Mouse (Mus musculus): ENCODE data around the gene Gucd1. TPM values are rescaled to one million over a fixed set of nuclear protein-coding genes. Genes with fewer than 3 reads are reported as not detected.

Gene Gucd1
- polyA plus RNA-seq, 1 experiment from 2014 or later, result 21.1 TPM

- H3K4me2 ChIP-seq, result peak overlapping the region; percentile 94
- peaks cover 7% of the 10 kb centered on the region for H3K36me3 ChIP-seq (ENCODE audit: poor library complexity, severe bottlenecking)
- peak overlapping the region; percentile 64 for H3K4me3 ChIP-seq
- WGBS, result 21% methylated on average over 3 of the region's 3 CpGs
- peak overlapping the region; percentile 81 for H3K27ac ChIP-seq
- peaks cover 25% of the 10 kb centered on the region for H3K27me3 ChIP-seq
- peak overlapping the region; percentile 90 for H3K9ac ChIP-seq
- peaks cover 55% of the 10 kb centered on the region for H3K4me1 ChIP-seq
- H3K9me3 ChIP-seq (replicated peaks), result no peaks in the 10 kb centered on the region
- peak; percentile 43 for ATAC-seq
These were observed 40.7 kb upstream of the Gucd1 start for GRCm38 (mm10) chr10:75558515-75558914.

- peaks cover 54% of the 10 kb centered on the region for H3K4me1 ChIP-seq
- H3K27me3 ChIP-seq, result peaks cover 8% of the 10 kb centered on the region
- H3K27ac ChIP-seq, result peak overlapping the region; percentile 69
- H3K9me3 ChIP-seq (replicated peaks), result no peaks in the 10 kb centered on the region
- peaks cover 16% of the 10 kb centered on the region for H3K36me3 ChIP-seq (ENCODE audit: poor library complexity, severe bottlenecking)
- peak overlapping the region; percentile 20; the same call in 1 of the 2 replicates for H3K4me2 ChIP-seq
- peak; percentile 75 for ATAC-seq
- WGBS, result 21% methylated on average over 9 of the region's 9 CpGs
- H3K4me3 ChIP-seq, result no peak overlapping the region
- no peak overlapping the region for H3K9ac ChIP-seq
These were observed 38.3 kb upstream of the Gucd1 start for GRCm38 (mm10) chr10:75556026-75556425.

DNA sequence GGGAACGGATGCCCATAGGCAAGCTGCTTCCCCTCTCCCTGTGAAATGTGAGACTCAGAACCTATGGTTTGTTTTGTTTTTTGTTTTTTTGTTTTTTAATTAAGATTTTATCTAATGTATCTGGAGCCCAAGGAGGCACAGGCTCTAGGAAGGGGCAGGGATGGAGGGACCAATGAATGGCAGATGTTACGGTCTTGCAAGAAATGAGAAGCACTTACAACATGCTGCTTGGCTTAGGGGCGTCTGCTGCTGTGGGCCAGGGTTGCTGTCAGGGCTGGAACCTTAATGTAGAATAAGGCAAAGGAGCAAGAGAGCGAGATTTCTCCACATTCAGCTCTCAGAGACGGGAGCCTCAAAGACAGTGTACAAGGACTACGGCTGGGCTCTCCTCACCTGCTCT, 37.8 kb upstream of the Gucd1 start:
- 68% methylated on average over 6 of the region's 6 CpGs for WGBS
- no peak for ATAC-seq
- Histone ChIP-seq H3K36me3 (ENCODE audit: poor library complexity, severe bottlenecking) (peaks cover 16% of the 10 kb centered on the region), H3K27ac (peak overlapping the region; percentile 69), H3K9ac (no peak overlapping the region), H3K4me1 (peaks cover 49% of the 10 kb centered on the region), H3K9me3 (replicated peaks) (no peaks in the 10 kb centered on the region), H3K4me2 (0 out of 2 replicates have a peak overlapping the region, but pooled peaks have one; percentile 20), H3K27me3 (peaks cover 3% of the 10 kb centered on the region), H3K4me3 (no peak overlapping the region)

GRCm38 (mm10) chr10:75554090-75554489, 36.3 kb upstream of the Gucd1 start:
- Histone ChIP-seq H3K4me3 (no peak overlapping the region), H3K36me3 (ENCODE audit: poor library complexity, severe bottlenecking) (peaks cover 16% of the 10 kb centered on the region), H3K4me1 (peaks cover 39% of the 10 kb centered on the region), H3K9me3 (replicated peaks) (no peaks in the 10 kb centered on the region), H3K9ac (no peak overlapping the region), H3K4me2 (no peak overlapping the region), H3K27me3 (no peaks in the 10 kb centered on the region), H3K27ac (no peak overlapping the region)
- 90% methylated on average over 8 of the region's 8 CpGs for WGBS
- no peak for ATAC-seq

- H3K27me3 ChIP-seq, result no peaks in the 10 kb centered on the region
- peaks cover 34% of the 10 kb centered on the region for H3K4me1 ChIP-seq
- H3K9me3 ChIP-seq (replicated peaks), result no peaks in the 10 kb centered on the region
- no peak overlapping the region for H3K4me3 ChIP-seq
- H3K4me2 ChIP-seq, result no peak overlapping the region
- peaks cover 16% of the 10 kb centered on the region for H3K36me3 ChIP-seq (ENCODE audit: poor library complexity, severe bottlenecking)
- no peak overlapping the region for H3K9ac ChIP-seq
- no peak for ATAC-seq
- 75% methylated on average over 13 of the region's 13 CpGs for WGBS
- no peak overlapping the region for H3K27ac ChIP-seq
These were observed 35.1 kb upstream of the Gucd1 start for GRCm38 (mm10) chr10:75552701-75553450.

DNA sequence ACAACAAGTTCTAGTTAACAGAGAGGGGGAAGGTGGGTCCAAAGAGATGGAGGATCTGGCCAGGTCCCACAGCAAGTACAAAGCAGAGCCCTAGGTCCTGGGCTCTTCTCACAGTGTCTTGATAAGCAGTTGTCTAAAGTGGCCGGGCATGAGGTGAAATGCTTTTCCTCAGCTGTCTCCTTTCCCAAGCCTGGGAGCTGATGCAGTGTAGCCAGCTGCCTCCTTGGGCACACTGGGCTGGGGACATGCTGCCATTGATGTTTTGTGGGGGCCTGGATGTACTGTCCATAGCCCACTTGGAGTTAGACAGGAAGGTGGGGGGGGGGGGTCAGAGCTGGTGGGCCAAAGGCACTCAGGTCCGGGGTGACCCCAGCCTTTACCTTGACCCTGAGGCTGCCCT, 34.3 kb upstream of the Gucd1 start:
- Histone ChIP-seq H3K4me1 (peaks cover 26% of the 10 kb centered on the region), H3K4me2 (no peak overlapping the region), H3K27ac (no peak overlapping the region), H3K4me3 (no peak overlapping the region), H3K27me3 (no peaks in the 10 kb centered on the region), H3K9ac (no peak overlapping the region), H3K9me3 (replicated peaks) (no peaks in the 10 kb centered on the region), H3K36me3 (ENCODE audit: poor library complexity, severe bottlenecking) (peaks cover 16% of the 10 kb centered on the region)
- ATAC-seq, result no peak
- WGBS, result 89% methylated on average over 2 of the region's 2 CpGs

DNA sequence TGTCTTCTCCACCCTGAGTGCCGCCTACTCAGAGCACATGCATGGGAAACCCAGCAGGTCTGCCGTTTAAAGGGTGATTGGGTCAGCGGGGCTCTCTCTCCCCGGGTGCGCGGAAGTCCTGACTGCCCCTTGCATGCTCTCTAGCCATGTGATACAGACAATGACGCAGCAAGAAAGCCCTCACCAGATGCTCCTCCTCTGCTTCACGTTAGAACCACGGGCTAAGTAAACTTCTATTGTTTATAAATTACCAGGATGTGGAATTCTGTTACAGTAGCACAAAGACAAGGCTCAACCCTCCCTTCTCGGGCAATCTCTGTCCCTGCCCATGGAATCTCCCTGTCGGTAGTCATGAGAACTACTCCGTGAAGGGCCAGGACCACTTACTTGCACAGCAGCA, 33.4 kb upstream of the Gucd1 start:
- H3K9ac ChIP-seq, result no peak overlapping the region
- H3K9me3 ChIP-seq (replicated peaks), result no peaks in the 10 kb centered on the region
- no peak overlapping the region for H3K27ac ChIP-seq
- H3K4me3 ChIP-seq, result no peak overlapping the region
- no peaks in the 10 kb centered on the region for H3K27me3 ChIP-seq
- H3K36me3 ChIP-seq (ENCODE audit: poor library complexity, severe bottlenecking), result peaks cover 16% of the 10 kb centered on the region
- no peak overlapping the region for H3K4me2 ChIP-seq
- ATAC-seq, result no peak
- 64% methylated on average over 12 of the region's 12 CpGs for WGBS
- H3K4me1 ChIP-seq, result peaks cover 17% of the 10 kb centered on the region

DNA sequence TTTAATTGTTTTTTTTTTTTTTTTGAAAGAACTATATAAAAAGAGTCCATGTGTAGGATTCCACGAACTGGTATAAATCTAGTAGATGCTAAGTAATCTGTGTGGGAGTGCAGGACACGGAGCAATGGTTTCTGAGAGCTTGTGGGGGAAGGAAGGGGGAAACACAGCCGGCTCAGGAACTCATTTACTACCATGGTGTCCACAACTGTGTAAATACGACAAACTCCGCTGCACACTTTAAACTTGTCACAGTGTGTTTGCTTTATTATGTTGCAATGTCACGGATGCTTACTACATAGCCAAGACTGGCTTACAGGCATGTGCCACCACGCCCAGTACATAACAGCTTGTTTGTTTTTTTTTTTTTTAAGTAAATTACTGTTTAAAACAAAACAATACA, 32.1 kb upstream of the Gucd1 start:
- Histone ChIP-seq H3K27me3 (no peaks in the 10 kb centered on the region), H3K4me2 (no peak overlapping the region), H3K27ac (no peak overlapping the region), H3K9ac (no peak overlapping the region), H3K4me1 (peaks cover 7% of the 10 kb centered on the region; the same call in 1 of the 2 replicates), H3K4me3 (no peak overlapping the region), H3K36me3 (ENCODE audit: poor library complexity, severe bottlenecking) (peaks cover 16% of the 10 kb centered on the region), H3K9me3 (replicated peaks) (no peaks in the 10 kb centered on the region)
- no peak for ATAC-seq
- 84% methylated on average over 7 of the region's 7 CpGs for WGBS

- H3K9me3 ChIP-seq (replicated peaks), result no peaks in the 10 kb centered on the region
- no peak overlapping the region for H3K27ac ChIP-seq
- H3K36me3 ChIP-seq (ENCODE audit: poor library complexity, severe bottlenecking), result peaks cover 9% of the 10 kb centered on the region
- no peak overlapping the region for H3K4me3 ChIP-seq
- no peak overlapping the region for H3K9ac ChIP-seq
- no peaks in the 10 kb centered on the region for H3K27me3 ChIP-seq
- 62% methylated on average over 14 of the region's 14 CpGs for WGBS
- ATAC-seq, result peak; percentile 48; the same call in 1 of the 2 replicates
- peaks cover 7% of the 10 kb centered on the region; the same call in 1 of the 2 replicates for H3K4me1 ChIP-seq
- no peak overlapping the region for H3K4me2 ChIP-seq
These were observed 30.7 kb upstream of the Gucd1 start for GRCm38 (mm10) chr10:75548486-75548885.

DNA sequence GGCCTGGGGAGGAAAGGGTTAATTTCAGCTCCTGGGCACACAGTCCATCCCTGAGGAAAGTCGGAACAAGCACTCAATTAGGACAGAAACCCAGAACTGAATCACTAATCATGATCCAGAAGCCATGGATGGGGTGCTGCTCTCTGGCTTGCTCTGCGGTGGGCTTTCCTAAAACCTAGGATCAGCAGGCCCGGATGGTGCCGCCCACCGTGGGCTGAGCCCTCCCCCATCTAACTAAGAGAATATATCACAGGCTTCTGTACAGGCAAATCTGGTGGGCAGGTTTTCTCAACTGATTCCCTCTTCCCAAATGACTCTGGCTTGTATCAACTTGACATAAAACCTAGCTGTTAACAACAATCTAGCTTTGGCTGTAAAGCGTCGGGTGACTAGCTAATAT, 30.1 kb upstream of the Gucd1 start:
- Histone ChIP-seq H3K4me2 (no peak overlapping the region), H3K9ac (no peak overlapping the region), H3K4me3 (no peak overlapping the region), H3K27ac (no peak overlapping the region), H3K4me1 (peaks cover 7% of the 10 kb centered on the region; the same call in 1 of the 2 replicates), H3K27me3 (no peaks in the 10 kb centered on the region), H3K36me3 (ENCODE audit: poor library complexity, severe bottlenecking) (peaks cover 3% of the 10 kb centered on the region; the same call in 1 of the 2 replicates), H3K9me3 (replicated peaks) (no peaks in the 10 kb centered on the region)
- no peak for ATAC-seq
- 78% methylated on average over 7 of the region's 7 CpGs for WGBS

DNA sequence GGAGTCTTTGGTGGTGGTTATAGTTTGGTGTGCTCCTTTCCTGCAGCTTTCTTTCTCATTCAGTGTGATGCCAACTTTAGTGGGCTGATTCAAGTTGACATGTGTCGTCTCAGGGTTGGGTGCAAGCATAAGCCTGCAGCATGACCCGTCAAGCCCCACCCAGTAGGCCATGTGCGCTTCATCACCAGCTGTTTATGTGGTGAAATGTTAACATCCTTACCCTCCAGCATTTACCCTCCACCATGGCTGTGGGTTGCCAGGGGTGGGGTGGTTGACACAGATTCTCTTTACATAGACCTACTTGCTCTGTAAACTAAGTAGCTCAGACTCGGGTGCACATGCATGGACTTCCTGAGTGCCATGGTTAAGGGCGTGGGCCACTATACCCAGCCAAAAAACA, 18.4 kb upstream of the Gucd1 start:
- Histone ChIP-seq H3K4me3 (no peak overlapping the region), H3K27me3 (no peaks in the 10 kb centered on the region), H3K27ac (no peak overlapping the region), H3K4me1 (no peaks in the 10 kb centered on the region), H3K9me3 (replicated peaks) (no peaks in the 10 kb centered on the region), H3K9ac (no peak overlapping the region), H3K36me3 (ENCODE audit: poor library complexity, severe bottlenecking) (peaks cover 58% of the 10 kb centered on the region), H3K4me2 (no peak overlapping the region)
- no peak for ATAC-seq
- WGBS, result 95% methylated on average over 5 of the region's 5 CpGs

DNA sequence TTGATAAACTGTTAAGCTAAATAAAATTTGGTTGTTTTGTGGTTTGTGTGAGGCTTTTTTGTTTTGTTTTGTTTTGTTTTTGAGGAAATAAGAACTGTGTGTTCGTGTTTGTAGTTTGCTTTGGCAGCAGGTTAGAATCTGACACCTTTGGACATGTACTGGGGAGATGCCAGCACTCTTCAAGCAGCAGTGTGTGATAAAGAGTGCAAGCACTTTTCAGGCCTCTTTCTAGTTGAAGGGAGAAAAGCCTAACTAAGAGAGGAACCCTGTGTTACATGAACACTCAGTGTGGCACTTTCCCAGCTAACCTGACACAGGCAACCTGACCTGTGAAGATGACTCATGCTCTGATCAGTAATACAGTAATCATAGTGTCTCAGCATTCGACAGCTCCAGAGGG, 17.7 kb upstream of the Gucd1 start:
- no peaks in the 10 kb centered on the region for H3K9me3 ChIP-seq (replicated peaks)
- ATAC-seq, result no peak
- H3K4me1 ChIP-seq, result no peaks in the 10 kb centered on the region
- 86% methylated on average over 2 of the region's 2 CpGs for WGBS
- peaks cover 63% of the 10 kb centered on the region for H3K36me3 ChIP-seq (ENCODE audit: poor library complexity, severe bottlenecking)
- H3K9ac ChIP-seq, result no peak overlapping the region
- H3K27ac ChIP-seq, result no peak overlapping the region
- no peak overlapping the region for H3K4me2 ChIP-seq
- H3K4me3 ChIP-seq, result no peak overlapping the region
- no peaks in the 10 kb centered on the region for H3K27me3 ChIP-seq

- no peaks in the 10 kb centered on the region for H3K4me1 ChIP-seq
- H3K9me3 ChIP-seq (replicated peaks), result no peaks in the 10 kb centered on the region
- no peak overlapping the region for H3K9ac ChIP-seq
- WGBS, result 89% methylated on average over 8 of the region's 8 CpGs
- H3K36me3 ChIP-seq (ENCODE audit: poor library complexity, severe bottlenecking), result peaks cover 68% of the 10 kb centered on the region
- no peak overlapping the region for H3K27ac ChIP-seq
- H3K4me2 ChIP-seq, result no peak overlapping the region
- ATAC-seq, result no peak
- no peaks in the 10 kb centered on the region for H3K27me3 ChIP-seq
- no peak overlapping the region for H3K4me3 ChIP-seq
These were observed 17.2 kb upstream of the Gucd1 start for GRCm38 (mm10) chr10:75534934-75535333.

All from forebrain, embryonic 13.5 days (tissue).